Mouse (Mus musculus) bone marrow, adult 2 months (tissue): ENCODE results near the gene Ctnnd1. TPM values are rescaled to one million over a fixed set of nuclear protein-coding genes. Genes with fewer than 3 reads are reported as not detected.

Experiments used
- H3K27ac ChIP-seq: fragments of 200-500 bp; 2 replicates; pipeline ENCODE4 v1.5.1; 2012; ENCODE audit warnings: low read depth, mild to moderate bottlenecking, control low read depth, inconsistent platforms, low read length; ENCODE audit not compliant: control insufficient read depth, poor library complexity, insufficient read depth
- H3K4me1 ChIP-seq: fragments of 200-500 bp; 2 replicates; pipeline ENCODE4 v1.6.1; 2011; ENCODE audit warnings: low read length; ENCODE audit not compliant: control insufficient read depth, insufficient read depth
- H3K4me3 ChIP-seq: fragments of 200-500 bp; replicated peaks from 2 replicates; pipeline ENCODE3; 2011; ENCODE audit warnings: mild to moderate bottlenecking, low read depth, low read length, control low read depth; ENCODE audit not compliant: control insufficient read depth
- CTCF ChIP-seq: fragments of 200-500 bp; IDR thresholded peaks from 2 replicates; pipeline ENCODE4 v1.5.1; 2011; ENCODE audit warnings: low read length, control low read depth; ENCODE audit not compliant: control insufficient read depth, insufficient read depth
- POLR2A ChIP-seq: fragments of 200-500 bp; IDR thresholded peaks from 2 replicates; pipeline ENCODE4 v1.6.1; 2011; ENCODE audit warnings: low read depth, mild to moderate bottlenecking, control low read depth, low read length, borderline replicate concordance; ENCODE audit not compliant: control insufficient read depth
- WGBS: fragments of 180-500 bp; shearing (Covaris S2); methylation state at CpG from one replicate; pipeline ENCODE4 v1.1.7; 2018; 5-methylcytosine and 5-hydroxymethylcytosine counted together
- polyA plus RNA-seq: library from polyadenylated mRNA; stranded (reverse); fragments of >200 nt; gene quantifications from 2 replicates; pipeline ENCODE4 v1.2.4, GENCODE M21; 2011; ENCODE audit warnings: low replicate concordance; ENCODE audit not compliant: missing spikeins, insufficient read depth, insufficient read length

Gene Ctnnd1
- polyA plus RNA-seq: 11.0 and 25.2 TPM in 2 replicates

DNA sequence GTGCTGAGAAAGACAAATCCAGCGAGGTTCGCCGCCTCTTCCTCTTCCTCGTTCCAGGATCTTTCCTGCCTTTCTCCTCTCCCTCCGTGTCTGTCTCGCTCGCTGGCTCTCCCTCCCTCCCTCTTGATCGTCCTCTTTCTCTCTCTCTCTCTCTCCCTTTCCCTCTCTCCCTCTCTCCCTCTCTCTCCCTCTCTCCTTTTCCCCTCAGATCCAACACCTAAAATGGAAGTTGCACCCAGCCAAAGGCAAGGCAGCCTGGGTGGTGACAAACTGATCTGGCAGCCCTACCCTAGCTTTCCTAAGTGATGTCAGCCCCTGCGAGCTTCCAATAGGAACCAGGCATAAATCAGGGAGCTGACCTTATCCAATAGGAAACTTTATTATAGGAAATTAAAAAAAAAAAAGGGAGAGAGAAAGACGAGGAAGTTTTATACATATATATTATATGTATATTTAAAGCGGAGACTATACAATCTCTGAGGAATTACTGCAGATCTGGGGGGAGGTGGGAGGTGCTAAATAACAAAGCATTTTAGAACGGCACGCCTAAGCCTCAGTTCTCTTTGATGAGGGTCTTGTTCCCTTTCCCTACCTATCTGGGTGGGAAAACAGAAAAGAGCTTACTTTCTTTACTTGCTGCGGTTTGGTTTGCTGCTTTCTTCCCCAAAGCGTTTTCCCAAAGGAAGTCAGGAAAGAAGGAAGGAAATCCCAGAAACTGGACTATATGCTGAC lies at the start of gene Ctnnd1:
TSS of gene Ctnnd1 (minus strand) at position 302 of the 732 bp plus-strand sequence.
- Histone ChIP-seq H3K4me1 (no peaks in the 10 kb centered on the region), H3K27ac (peak within 1 kb of the TSS; percentile 8), H3K4me3 (peak within 1 kb of the TSS; percentile 67)
- 3% methylated on average over 15 of the region's 15 CpGs for WGBS
- TF ChIP-seq CTCF (no peak), POLR2A (no peak)

DNA sequence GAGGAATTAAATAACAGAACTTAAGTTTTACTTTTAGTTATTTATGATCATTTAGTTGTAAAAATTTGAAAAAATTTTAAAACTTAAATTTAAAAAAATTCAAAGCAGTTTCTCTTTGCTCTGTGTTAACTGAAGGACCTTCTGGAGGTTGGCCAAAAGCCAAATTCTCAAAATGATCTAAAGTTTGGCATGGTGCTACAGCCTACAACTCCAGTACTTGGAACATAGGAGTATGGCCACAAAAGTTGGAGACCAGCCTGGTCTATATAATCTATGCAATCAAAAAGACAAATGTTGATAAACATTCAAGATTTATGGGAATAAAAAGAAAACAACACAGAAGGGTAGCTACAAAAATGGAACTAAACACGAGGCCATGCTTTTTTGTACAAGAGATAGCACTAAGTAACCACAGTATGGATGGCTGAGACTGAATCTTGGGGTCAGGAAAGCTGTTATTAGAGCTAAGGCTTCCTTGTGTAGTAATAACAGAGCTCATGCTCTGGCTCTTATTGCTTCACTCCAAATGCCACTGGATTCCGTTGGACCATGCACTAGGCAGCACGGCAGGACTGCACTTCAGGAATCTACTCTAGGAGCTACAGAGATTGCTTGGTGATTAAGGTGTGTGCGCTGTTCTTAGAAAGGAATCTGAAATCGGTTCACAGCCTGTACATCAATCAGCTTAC lies 44.6 kb upstream of the Ctnnd1 start:
- TF ChIP-seq CTCF (no peak), POLR2A (no peak)
- Histone ChIP-seq H3K4me3 (no peak overlapping the region), H3K27ac (no peak overlapping the region), H3K4me1 (no peaks in the 10 kb centered on the region)
- WGBS: 91% methylated on average over 5 of the region's 5 CpGs

DNA sequence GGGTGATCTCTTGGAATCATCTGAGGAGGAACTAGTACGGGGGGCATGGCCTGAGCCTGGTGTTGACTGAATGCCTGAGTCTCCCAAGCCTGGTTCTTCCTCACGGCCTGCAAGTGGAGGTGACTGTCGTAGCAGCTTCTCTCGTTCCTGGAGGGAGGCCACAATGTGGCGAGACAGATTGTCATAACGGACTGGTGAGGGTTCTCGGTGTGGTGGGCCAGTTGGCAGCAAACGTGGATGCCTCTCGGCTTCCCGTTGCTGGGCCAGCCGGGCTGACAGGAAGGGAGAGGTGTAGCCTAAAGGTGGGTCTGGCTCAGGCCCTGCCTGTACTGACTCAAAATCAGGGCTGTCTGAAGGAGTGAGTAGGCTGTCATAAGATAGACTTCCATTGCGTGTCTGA lies 39.5 kb upstream of the Ctnnd1 start:
- 91% methylated on average over 12 of the region's 12 CpGs for WGBS
- H3K27ac ChIP-seq: no peak overlapping the region
- no peak for TF ChIP-seq POLR2A
- no peak for TF ChIP-seq CTCF
- no peaks in the 10 kb centered on the region for H3K4me1 ChIP-seq
- no peak overlapping the region for H3K4me3 ChIP-seq

DNA sequence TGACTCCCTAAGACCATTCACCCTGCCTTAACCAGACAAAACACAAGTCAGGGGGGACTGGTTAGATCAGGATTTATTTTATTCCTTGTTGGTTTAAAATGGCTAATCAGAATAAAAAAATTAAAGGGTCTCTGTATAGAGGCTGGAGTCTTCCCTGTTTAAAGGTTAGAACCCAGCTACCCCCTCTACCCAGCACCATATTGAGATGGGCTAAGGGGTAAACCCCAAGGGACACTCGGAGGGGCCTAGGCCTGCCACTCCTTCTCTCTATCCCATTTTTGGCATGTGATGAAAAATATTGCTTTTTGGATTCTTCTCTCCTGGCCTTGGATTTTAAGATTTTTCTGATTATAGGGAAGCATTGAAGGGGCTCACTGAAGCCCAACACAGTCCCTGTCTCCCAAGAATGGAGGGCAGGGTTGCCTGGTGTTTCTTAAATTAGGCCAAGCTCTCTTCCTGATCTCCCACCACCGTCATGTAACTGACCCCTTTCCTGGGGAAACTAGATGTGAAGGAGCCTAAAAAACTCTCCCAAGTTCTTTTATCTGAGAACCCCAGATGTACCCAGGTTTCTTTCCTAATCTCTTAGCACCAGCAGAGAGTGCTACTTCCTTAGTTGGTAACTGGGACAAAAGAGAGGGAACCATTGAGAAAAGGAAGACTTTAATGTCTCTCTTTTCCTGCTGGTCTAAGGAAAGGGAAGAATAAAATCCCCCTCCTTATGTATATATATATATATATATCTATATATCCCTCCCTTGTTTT lies 37.7 kb upstream of the Ctnnd1 start:
- 68% methylated on average over 2 of the region's 2 CpGs for WGBS
- TF ChIP-seq POLR2A (no peak), CTCF (no peak)
- Histone ChIP-seq H3K4me3 (no peak overlapping the region), H3K27ac (no peak overlapping the region), H3K4me1 (no peaks in the 10 kb centered on the region)

DNA sequence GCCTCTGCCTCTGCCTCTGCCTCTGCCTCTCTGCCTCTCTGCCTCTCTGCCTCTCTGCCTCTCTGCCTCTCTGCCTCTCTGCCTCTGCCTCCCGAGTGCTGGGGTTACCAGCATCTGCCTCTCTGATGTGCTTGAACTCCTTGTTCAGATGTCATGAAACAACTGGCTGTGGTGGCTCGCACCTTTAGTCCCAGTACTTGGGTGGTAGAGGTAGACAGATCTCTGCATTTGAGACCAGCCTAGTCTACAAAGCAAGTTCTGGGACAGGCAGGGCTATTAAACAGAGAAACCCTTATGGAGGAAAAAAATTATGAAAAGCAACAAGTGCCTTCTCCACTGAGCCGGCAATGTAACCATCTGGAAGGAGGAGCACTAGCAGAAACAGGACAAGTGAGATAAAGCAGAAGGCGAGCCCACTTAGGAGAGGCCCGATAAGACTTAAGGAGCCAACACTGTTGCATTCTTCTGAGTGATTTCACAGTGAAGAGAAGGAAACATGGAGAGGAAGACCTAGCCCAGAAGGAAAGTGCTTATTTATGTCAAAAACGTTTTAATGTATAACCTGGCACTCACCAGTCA lies 32.1 kb upstream of the Ctnnd1 start:
- H3K27ac ChIP-seq: peak overlapping the region; percentile 94
- peak overlapping the region; percentile 20 for H3K4me3 ChIP-seq
- no peaks in the 10 kb centered on the region for H3K4me1 ChIP-seq
- TF ChIP-seq CTCF: no peak
- no peak for TF ChIP-seq POLR2A
- 64% methylated on average over 6 of the region's 6 CpGs for WGBS

DNA sequence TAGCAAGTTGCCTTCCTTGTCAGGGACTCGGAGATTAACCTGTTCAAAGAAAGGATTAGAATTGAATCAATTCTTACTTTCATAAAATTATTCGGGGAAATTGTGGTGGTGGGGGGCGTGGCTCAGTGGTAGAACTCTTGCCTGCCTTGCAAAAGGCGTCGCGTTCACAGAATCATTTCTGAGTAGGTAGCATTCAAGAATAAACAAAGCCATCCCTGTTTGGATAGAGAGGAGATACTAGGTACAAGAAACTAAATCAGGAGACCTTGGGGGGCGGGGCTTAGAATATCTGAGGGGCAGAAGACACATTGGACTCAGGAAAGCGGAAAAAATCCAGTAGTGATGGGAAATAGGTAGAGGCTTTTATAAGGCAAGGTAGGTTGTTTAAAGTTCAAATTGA lies 28.5 kb upstream of the Ctnnd1 start, which contains the start of gene Tmx2:
TSS of gene Tmx2 (minus strand) at position 125 of the 400 bp plus-strand sequence.
- no peak for TF ChIP-seq CTCF
- TF ChIP-seq POLR2A: no peak
- Histone ChIP-seq H3K4me1 (no peaks in the 10 kb centered on the region; the same call in 1 of the 2 replicates), H3K27ac (peak within 1 kb of the TSS; percentile 20; the same call in 1 of the 2 replicates), H3K4me3 (peak within 1 kb of the TSS; percentile 98)
- 18% methylated on average over 8 of the region's 8 CpGs for WGBS

DNA sequence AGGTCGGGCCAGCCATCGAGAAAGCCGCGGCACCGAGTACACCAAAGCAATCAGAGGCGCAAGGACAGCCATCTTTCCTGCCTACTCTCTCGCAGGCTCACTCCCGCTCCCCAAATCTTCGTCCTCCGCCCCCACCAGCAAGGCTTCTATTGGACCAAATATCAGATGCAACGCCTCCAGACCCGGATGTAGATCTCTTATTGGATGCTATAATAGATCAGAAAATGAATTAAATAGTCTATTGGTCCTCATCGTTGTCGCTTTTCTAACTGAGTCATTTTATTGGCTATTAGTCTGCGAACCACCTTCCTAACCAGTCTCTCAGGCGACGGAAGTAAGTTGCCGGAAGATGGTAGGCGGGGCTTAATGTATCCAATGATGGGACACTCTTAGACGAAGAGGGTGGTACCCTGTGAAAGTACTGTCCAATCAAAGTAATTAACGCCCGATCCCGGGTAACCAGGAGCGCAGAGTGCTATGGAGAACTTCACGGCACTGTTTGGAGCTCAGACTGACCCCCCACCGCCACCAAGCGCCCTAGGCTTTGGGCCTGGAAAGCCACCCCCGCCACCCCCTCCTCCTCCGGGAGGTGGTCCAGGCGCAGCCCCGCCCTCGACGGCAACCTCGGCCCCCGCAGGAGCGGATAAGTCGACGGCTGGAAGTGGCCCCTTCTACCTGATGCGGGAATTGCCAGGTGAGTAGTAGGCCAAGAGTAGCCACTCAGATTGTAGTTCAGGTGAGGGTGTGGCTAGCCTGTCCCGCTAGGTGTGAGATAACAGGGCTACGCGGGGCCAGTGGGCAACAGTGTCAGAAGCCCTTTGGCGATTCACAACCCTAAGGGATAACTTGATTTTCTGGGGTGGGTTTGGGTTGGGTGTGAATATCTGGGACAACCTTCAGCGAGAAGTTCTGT lies 27.7 kb upstream of the Ctnnd1 start, which contains the start of the genes Gm28635 and Med19:
TSS of gene Gm28635 (minus strand) at position 74 of the 913 bp plus-strand sequence.
TSS of gene Med19 (plus strand) at position 435 of the 913 bp plus-strand sequence.
- under 1% methylated on average over 44 of the region's 44 CpGs for WGBS

More for the DNA sequence above, 27.7 kb upstream of the Ctnnd1 start, which contains the start of the genes Gm28635 and Med19:
- Histone ChIP-seq H3K4me3 (peak within 1 kb of the TSS; percentile 98), H3K27ac (peak within 1 kb of the TSS; percentile 20; the same call in 1 of the 2 replicates), H3K4me1 (no peaks in the 10 kb centered on the region; the same call in 1 of the 2 replicates)
- TF ChIP-seq POLR2A: peak; percentile 44; the same call in 1 of the 2 replicates
- no peak for TF ChIP-seq CTCF
